Mouse (Mus musculus): ENCODE measurements around the gene Olfr583. TPM values are rescaled to one million over a fixed set of nuclear protein-coding genes. Genes with fewer than 3 reads are reported as not detected.

The Olfr583 gene
- polyA plus RNA-seq (2012; rRNA removed) = not detected in 2 replicates

DNA sequence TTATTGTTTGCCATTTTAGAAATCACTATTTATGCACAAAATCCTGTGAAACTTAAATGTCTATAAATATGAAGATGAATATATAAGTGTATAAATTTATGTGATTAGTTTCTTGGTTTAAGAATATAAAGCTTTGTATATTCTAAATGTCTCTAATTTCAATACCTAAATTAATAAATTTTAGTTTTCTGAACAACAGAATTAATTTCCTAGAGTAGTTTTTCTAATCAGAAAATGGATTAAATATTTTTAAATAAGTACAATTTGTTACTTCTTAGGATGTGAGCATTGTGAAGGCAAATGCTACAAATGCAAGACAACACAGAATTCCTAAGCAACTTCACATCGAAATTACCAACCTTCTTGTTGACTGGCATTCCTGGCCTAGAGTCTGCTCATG lies at the start of gene Olfr583:
Gene Olfr583, plus strand, starts transcription at position 301 of the 400 bp plus-strand sequence.
- H3K27ac ChIP-seq (ENCODE audit: insufficient read depth, low read length) = no peak within 1 kb of the TSS
- H3K4me3 ChIP-seq (ENCODE audit: insufficient read depth, low read length) = no peak within 1 kb of the TSS
- TF ChIP-seq CTCF (IDR thresholded peaks at IDR 0.05; ENCODE audit: extremely low read depth, insufficient read depth, low read length) (no peak), POLR2A (IDR thresholded peaks at IDR 0.05; ENCODE audit: extremely low read depth, insufficient read depth, low read length) (no peak)
- no peaks in the 10 kb centered on the region for H3K4me1 ChIP-seq (ENCODE audit: control insufficient read depth, insufficient read depth, low read length)

DNA sequence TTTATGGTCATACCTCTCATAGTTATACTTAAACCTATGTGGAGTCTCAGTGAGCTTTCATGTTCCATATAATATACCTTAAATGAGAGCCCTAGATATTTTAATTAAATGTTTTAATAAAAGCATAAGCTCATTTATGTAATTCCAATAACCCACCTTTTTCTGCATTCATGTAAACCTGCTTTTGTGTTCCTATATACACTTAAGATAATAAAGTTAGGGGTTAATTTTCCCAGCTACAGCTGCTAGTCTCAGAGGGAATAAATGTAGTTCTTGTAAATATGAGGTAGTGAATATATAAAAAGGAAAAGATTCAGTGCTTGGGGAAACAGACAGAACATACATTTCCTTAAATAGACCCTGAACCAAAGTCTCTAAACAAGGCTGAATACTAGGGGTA lies 13.4 kb upstream of the Olfr583 start, which contains the start of gene Olfr582:
Gene Olfr582, plus strand, starts transcription at position 301 of the 400 bp plus-strand sequence.
- H3K27ac ChIP-seq (ENCODE audit: insufficient read depth, low read length) = no peak within 1 kb of the TSS
- no peak for TF ChIP-seq POLR2A (IDR thresholded peaks at IDR 0.05; ENCODE audit: extremely low read depth, insufficient read depth, low read length)
- no peak for TF ChIP-seq CTCF (IDR thresholded peaks at IDR 0.05; ENCODE audit: extremely low read depth, insufficient read depth, low read length)
- no peak within 1 kb of the TSS for H3K4me3 ChIP-seq (ENCODE audit: insufficient read depth, low read length)

DNA sequence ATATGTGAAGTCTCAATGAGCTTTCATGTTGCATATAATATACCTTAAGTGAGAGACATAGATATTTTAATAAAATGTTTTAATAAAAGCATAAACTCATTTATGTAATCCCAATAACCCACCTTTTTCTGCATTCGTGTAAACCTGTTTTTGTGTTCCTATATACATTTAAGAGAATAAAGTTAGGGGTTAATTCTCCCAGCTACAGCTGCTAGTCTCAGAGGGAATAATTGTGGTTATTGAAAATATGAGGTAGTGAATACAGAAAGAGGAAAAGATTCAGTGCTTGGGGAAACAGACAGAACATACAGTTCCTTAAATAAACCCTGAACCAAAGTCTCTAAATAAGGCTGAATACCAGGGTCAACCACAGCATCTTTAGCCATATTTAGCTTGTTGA lies 30.5 kb downstream of the Olfr583 start, which contains the start of gene Olfr584:
Gene Olfr584, plus strand, starts transcription at position 301 of the 400 bp plus-strand sequence.
- no peak within 1 kb of the TSS for H3K4me3 ChIP-seq (ENCODE audit: insufficient read depth, low read length)
- no peaks in the 10 kb centered on the region for H3K4me1 ChIP-seq (ENCODE audit: control insufficient read depth, insufficient read depth, low read length)
- TF ChIP-seq CTCF (IDR thresholded peaks at IDR 0.05; ENCODE audit: extremely low read depth, insufficient read depth, low read length) (no peak), POLR2A (IDR thresholded peaks at IDR 0.05; ENCODE audit: extremely low read depth, insufficient read depth, low read length) (no peak)
- no peak within 1 kb of the TSS for H3K27ac ChIP-seq (ENCODE audit: insufficient read depth, low read length)

More for the DNA sequence above, 13.4 kb upstream of the Olfr583 start, which contains the start of gene Olfr582:
- H3K4me1 ChIP-seq (ENCODE audit: control insufficient read depth, insufficient read depth, low read length) = no peaks in the 10 kb centered on the region

GRCm38 (mm10) chr7:103097420-103097819 lies 46.3 kb downstream of the Olfr583 start, which contains the start of gene Olfr585:
Olfr585 (plus strand) TSS chr7:103097720.
- H3K4me1 ChIP-seq (ENCODE audit: control insufficient read depth, insufficient read depth, low read length) = no peaks in the 10 kb centered on the region
- TF ChIP-seq CTCF (IDR thresholded peaks at IDR 0.05; ENCODE audit: extremely low read depth, insufficient read depth, low read length) (no peak), POLR2A (IDR thresholded peaks at IDR 0.05; ENCODE audit: extremely low read depth, insufficient read depth, low read length) (no peak)
- no peak within 1 kb of the TSS for H3K27ac ChIP-seq (ENCODE audit: insufficient read depth, low read length)
- H3K4me3 ChIP-seq (ENCODE audit: insufficient read depth, low read length) = no peak within 1 kb of the TSS

Other genes starting within 250 kb of the Olfr583 start
- not detected in 2 replicates for gene Olfr564, start 247.8 kb upstream of the Olfr583 start, polyA plus RNA-seq (2012; rRNA removed)
- not detected in 2 replicates for gene Olfr566, start 192.5 kb upstream of the Olfr583 start, polyA plus RNA-seq (2012; rRNA removed)
- not detected in 2 replicates for gene Olfr568, start 174.2 kb upstream of the Olfr583 start, polyA plus RNA-seq (2012; rRNA removed)
- gene Olfr569, start 160.4 kb upstream of the Olfr583 start, polyA plus RNA-seq (2012; rRNA removed) = not detected in 2 replicates
- gene Olfr570, start 156.7 kb upstream of the Olfr583 start, polyA plus RNA-seq (2012; rRNA removed) = not detected in 2 replicates
- not detected in 2 replicates for gene Olfr571, start 133.8 kb upstream of the Olfr583 start, polyA plus RNA-seq (2012; rRNA removed)
- not detected in 2 replicates for gene Olfr572, start 126.9 kb upstream of the Olfr583 start, polyA plus RNA-seq (2012; rRNA removed)
- gene Olfr573-ps1, start 108.7 kb upstream of the Olfr583 start, polyA plus RNA-seq (2012; rRNA removed) = not detected in 2 replicates
- not detected in 2 replicates for gene Olfr574, start 102.8 kb upstream of the Olfr583 start, polyA plus RNA-seq (2012; rRNA removed)
- not detected in 2 replicates for gene Olfr575, start 92.5 kb upstream of the Olfr583 start, polyA plus RNA-seq (2012; rRNA removed)
- not detected in 2 replicates for gene Olfr576, start 88.6 kb upstream of the Olfr583 start, polyA plus RNA-seq (2012; rRNA removed)
- gene Olfr577, start 75.4 kb upstream of the Olfr583 start, polyA plus RNA-seq (2012; rRNA removed) = not detected in 2 replicates
- gene Olfr578, start 62.0 kb upstream of the Olfr583 start, polyA plus RNA-seq (2012; rRNA removed) = not detected in 2 replicates
- gene Olfr582, start 13.3 kb upstream of the Olfr583 start, polyA plus RNA-seq (2012; rRNA removed) = not detected in 2 replicates
- gene Olfr584, start 30.6 kb downstream of the Olfr583 start, polyA plus RNA-seq (2012; rRNA removed) = not detected in 2 replicates
- not detected in 2 replicates for gene Olfr585, start 46.4 kb downstream of the Olfr583 start, polyA plus RNA-seq (2012; rRNA removed)
- gene Olfr586, start 74.3 kb downstream of the Olfr583 start, polyA plus RNA-seq (2012; rRNA removed) = not detected in 2 replicates
- gene Olfr588-ps1, start 89.6 kb downstream of the Olfr583 start, polyA plus RNA-seq (2012; rRNA removed) = not detected in 2 replicates
- gene Olfr589, start 105.1 kb downstream of the Olfr583 start, polyA plus RNA-seq (2012; rRNA removed) = not detected in 2 replicates
- gene Olfr591, start 127.0 kb downstream of the Olfr583 start, polyA plus RNA-seq (2012; rRNA removed) = not detected in 2 replicates
- not detected in 2 replicates for gene Olfr592, start 133.5 kb downstream of the Olfr583 start, polyA plus RNA-seq (2012; rRNA removed)
- gene Olfr593, start 160.6 kb downstream of the Olfr583 start, polyA plus RNA-seq (2012; rRNA removed) = not detected in 2 replicates
- gene Olfr594, start 165.7 kb downstream of the Olfr583 start, polyA plus RNA-seq (2012; rRNA removed) = not detected in 2 replicates
- gene Usp17ld, start 201.2 kb downstream of the Olfr583 start, polyA plus RNA-seq (2012; rRNA removed) = not detected in 2 replicates

Measured in cortical plate, adult 2 months (tissue).